Mouse (Mus musculus): Measurements from ENCODE around the gene Trim56.

The Trim56 gene

DNA sequence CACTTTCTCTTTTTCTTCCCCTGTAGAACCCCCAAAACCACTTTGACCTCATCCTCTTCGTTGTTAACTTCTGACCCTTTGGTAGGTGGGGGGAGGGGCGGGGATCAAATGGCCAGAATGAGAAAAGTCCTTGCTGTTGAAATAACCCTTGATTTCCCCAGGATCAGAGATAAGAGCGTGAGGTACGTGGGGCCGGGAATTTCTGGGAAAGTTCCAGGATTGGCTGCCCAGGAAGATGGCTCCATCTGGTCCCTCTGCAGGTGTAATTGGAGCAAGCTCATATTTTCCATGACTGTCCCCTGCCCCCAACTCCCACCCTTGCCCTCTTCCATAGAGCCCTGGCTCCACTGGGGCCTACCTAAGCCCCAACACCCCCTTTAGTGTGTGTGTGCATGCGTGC, 40.3 kb downstream of the Trim56 start:
- DNase-seq (ENCODE audit: low spot score) = no peak

DNA sequence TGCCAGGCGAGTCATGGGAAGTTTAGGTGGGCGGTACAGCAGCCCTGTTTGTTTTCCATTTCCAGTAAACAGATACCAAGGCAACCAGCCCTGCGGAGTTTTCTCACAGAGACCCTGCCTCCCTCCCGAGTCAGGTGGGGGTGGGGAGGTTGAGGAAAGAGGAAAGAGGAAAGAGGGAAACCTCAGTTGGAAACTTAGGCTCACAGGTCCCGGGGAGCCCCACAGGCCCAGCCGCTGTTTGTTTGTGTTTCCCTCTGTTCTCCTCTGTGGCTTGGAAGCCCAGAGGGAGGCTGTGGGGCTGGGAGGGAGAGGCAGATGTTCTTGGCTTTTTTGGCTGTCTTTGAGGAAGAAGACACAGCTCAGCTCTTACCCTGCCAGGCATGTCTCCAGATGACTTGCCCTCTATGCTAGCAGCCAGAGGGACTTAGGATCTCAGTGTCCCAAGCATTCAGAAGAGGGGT, 41.8 kb downstream of the Trim56 start:
- no peak for DNase-seq (ENCODE audit: low spot score)

DNA sequence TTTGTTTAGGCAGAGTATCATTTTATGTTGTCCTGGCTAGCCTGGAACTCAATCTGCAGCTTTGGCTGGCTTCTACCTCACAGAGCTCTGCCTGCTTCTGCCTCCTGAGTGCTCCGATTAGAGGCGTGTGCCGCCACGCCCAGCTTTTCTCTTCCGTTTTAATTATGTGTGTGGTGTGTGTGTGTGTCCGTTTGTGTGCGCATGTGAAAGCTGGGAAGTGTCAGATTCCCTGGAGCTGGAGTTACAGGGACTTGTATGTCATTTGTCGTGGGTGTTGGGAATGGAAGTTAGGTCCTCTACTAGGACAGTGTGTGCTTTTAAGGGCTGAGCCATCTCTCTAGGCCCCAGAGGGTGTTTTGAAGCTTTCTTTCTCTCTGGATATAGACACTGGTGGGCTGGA, 42.9 kb downstream of the Trim56 start:
- DNase-seq (ENCODE audit: low spot score) = no peak

DNA sequence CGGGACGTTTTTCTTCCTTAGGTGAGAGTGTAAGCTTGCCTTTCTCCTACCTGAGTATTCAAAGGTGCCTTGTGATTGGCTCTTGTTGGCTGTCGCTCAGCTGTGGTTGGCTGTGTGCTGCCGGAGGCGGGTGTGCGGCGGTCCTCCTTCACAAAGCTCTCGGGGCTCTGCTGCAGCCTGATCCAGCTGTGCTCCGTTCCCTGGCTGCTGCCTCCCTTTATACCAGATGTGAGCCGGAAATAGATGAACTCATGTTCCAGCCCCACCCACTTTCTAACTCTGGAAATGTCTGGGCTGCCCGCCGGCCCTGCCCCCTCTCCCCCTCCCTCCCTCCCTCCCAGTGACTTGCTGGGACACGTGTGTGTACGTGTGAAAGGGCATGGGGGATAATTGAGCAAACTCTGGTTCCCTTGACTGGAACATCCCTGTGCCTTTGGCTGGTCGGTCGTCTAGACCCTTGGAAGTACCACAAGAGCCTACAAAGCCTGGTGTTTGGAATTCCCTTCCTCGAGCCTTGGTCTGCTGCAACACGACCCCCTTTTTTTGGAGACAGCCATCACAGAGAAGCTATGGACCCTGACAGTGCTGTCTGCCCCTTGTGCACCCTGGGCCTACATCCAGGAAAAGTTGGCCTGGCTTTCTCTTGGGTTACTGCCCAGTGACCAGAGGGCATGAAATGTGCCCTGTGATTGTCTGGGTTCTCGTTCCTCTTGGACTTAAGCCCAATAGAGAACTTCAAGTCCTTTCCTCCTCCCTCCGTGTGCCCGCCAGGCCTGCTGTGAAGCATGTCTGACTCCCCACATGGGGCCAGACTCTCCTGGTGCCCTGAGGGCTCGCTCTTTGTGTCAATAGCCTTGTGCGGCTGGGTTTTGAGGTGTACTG, 43.7 kb downstream of the Trim56 start, which contains the start of gene Serpine1:
Gene Serpine1 (minus strand): TSS at position 190 of the 882 bp plus-strand sequence.
- peak; percentile 65 for DNase-seq (ENCODE audit: low spot score)

DNA sequence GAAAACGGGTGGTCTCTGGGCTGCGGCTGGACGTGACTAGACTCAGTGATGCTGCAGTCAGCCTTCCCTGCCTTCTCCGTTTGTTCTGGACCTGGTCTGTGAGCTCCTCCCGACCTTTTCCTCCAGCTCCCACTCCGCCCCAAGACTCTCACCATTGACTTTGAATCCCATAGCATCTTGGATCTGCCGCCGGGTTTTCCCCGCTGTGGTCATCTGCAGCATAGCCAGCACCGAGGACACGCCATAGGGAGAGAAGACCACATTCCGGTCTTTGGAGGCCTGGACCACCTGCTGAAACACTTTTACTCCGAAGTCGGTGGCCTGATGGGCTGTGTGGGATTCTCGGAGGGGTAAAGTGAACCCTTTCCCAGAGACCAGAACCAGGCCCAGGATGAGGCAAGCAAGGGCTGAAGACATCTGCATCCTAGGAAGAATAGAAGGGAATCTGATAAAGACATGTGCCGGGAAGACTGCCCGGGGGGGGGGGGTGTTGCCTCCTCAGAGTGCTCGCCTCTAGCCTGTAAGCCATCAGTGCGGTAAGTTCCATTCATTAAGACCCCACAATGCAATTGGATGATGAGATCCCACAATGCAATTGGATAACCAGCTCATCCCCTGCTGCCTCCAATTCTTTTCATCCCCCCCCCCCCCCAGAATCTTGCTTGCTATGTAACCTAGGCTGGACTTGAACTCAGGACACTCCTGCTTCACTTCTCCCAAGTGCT, 45.0 kb downstream of the Trim56 start:
- DNase-seq (ENCODE audit: low spot score) = no peak

DNA sequence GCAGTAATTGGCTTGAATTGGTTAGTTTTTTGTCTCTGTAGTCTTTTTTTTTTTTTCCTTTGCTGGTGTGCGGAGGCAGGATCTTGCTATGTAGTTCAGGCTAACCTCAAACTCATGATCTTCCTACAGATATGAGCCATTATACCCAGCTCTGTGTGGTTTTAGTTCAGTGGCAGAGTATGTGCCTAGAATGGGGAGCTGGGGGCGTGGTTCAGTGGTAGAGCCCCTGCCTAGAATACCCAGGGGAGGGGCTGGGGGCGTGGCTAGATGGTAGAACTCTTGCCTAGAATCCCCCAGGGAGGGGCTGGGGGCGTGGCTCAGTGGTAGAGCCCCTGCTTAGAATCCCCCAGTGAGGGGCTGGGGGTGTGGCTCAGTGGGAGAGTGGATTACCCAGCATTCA, 47.3 kb downstream of the Trim56 start:
- no peak for DNase-seq (ENCODE audit: low spot score)

DNA sequence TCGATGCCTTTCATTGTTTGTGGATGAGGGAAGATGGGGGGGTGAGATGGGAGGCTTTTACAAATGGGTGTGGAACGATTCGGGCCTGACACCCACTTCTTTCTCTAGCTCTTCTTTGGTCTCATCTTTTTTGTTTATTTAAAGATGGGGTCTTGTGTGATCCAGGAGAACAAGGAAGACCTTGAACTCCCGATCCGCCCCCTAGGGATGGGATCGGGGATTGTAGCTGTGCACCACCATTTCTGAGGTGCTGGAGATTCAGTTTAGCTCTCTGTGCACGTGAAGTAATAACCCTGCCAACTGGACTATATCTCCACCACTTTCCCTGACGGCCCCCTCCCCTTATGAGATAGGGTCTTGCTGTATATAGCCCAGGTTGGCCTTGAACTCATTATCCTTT, 50.1 kb downstream of the Trim56 start:
- DNase-seq (ENCODE audit: low spot score) = no peak

DNA sequence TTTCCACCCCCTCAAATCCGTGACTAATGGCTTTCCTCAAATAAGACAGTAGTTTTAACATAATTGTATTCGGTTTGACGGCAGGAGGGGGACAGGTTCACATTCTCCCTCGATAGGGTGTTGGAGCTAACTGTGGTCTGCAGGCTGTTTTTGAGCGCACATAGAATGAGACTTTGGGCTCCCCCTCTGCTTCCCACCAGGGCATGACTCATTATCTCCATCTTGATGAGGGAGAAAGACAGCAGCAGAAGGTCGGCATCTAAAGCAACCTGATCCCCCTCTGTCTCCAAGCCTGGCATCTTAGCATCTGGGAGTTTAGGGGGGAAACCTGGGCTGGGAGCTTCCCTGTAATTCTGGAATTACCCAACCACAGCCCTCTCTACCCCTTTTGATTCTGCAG, 50.6 kb downstream of the Trim56 start:
- no peak for DNase-seq (ENCODE audit: low spot score)

DNA sequence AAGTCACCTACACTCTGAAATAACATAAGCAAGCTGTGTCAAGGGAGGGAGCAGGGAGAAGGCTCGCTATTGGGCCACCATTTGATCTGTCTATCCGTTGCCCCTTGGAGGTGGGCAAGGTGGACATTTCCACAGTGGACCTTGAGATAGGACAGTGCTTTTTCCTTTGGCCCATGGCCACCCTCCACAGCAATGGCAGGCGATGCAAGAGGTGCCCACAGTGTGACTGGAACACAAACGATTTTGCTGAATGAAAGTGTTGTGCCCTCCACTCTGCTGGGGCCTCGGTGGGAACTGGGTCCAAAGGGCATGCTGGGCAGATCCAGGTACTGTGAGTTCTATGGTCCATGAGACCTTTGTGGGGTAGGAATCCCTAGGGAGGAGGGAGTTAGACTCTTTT, 53.4 kb downstream of the Trim56 start:
- no peak for DNase-seq (ENCODE audit: low spot score)

DNA sequence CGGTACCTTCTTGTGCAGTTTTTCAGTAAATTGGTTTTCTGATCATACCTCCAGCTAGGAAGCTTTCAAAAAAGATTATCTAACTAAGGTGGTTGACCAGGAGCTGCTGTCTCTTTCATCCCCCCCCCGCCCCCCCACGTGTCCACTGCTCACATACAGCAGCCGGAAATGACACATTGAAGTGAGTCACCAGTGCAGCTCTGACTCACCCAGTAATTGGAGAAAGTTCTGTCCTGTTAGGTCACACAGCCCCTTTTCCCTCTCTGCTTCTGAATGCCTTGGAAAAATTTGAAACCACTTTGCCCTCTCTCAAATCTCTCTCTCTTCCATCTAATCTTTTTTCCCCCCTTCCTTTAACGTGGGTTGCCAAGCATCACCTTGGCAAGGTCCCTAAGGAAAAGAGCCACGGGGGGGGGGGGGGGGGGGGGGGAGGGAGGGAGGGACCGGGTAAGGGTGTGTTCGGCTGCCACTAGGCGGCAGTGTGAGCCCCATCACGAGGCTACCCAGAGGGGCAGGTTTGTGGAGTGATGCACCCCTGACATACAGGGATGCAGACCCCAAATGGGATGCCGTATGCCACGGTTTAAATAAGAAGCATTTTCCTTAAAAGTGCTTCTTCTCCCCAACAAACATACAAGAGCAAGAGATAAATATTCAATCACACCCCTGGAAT, 54.1 kb downstream of the Trim56 start:
- no peak for DNase-seq (ENCODE audit: low spot score)
